ENCODE assay signal across 15 mouse cellular contexts in the genomic region with DNA sequence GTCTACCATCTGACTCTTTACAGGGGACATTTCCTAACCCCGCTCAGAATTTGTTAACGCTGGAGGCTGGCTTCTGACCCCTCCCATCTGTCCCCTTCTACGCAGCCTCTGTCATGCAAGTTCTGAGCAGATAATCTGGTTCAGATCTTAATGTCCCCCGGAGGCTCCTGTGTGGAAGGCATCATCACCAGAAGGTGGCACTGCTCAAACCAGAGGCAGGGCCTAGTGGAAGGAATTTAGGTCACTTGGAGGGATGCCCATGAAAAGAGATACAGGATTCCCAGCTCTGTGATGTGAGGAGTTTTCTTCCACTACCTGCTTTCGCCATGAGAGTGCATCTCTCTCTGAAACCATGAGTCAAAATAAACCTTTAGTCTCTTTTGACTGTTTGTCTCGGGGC.
DNase-seq lines count a peak whose midpoint lies in the region; ATAC-seq and TF ChIP-seq lines count a peak whose summit lies in the region.
"Had no signal": no experiment of that assay in that cellular context is flagged by ENCODE, and none has a peak within 500 bp of the region (broad histone marks: within the 10 kb centered on the region; RNA-seq: fewer than 3 reads in every experiment).

No protein-coding gene starts in this region.

- 68% methylated on average over 6 of the region's 6 CpGs for WGBS in forebrain, postnatal 0 days
- WGBS in forebrain, embryonic 13.5 days = 70% methylated on average over 6 of the region's 6 CpGs
- WGBS in liver, adult 2 months = 74% methylated on average over 6 of the region's 6 CpGs
- WGBS in liver, embryonic 12.5 days (ENCODE audit: insufficient replicate concordance) = 57% methylated on average over 6 of the region's 6 CpGs

- no peak overlapping the region for H3K4me3 ChIP-seq in forebrain, postnatal 0 days (ENCODE audit: low read depth, low read length)
- no peak overlapping the region for H3K4me3 ChIP-seq in forebrain, embryonic 13.5 days
- H3K4me3 ChIP-seq in liver, adult 2 months (ENCODE audit: insufficient read depth, low read depth, low read length) = no peak overlapping the region
- H3K4me3 ChIP-seq in liver, embryonic 12.5 days = no peak overlapping the region
- H3K4me3 ChIP-seq: heart, embryonic 15.5 days had no signal

- no peaks in the 10 kb centered on the region for H3K4me1 ChIP-seq in forebrain, postnatal 0 days (ENCODE audit: insufficient read depth)
- peaks cover 4% of the 10 kb centered on the region; the same call in 1 of the 2 replicates for H3K4me1 ChIP-seq in forebrain, embryonic 13.5 days
- no peaks in the 10 kb centered on the region for H3K4me1 ChIP-seq in liver, adult 2 months (ENCODE audit: control insufficient read depth, insufficient read depth, low read length)
- peaks cover 25% of the 10 kb centered on the region for H3K4me1 ChIP-seq in liver, embryonic 12.5 days
- H3K4me1 ChIP-seq: heart, embryonic 15.5 days had no signal

- no peaks in the 10 kb centered on the region for H3K79me2 ChIP-seq in liver, adult 2 months (ENCODE audit: control insufficient read depth, insufficient read depth, low read length)

- H3K36me3 ChIP-seq in forebrain, postnatal 0 days (ENCODE audit: insufficient read depth) = no peaks in the 10 kb centered on the region
- H3K36me3 ChIP-seq in forebrain, embryonic 13.5 days (ENCODE audit: poor library complexity, severe bottlenecking) = no peaks in the 10 kb centered on the region
- no peaks in the 10 kb centered on the region for H3K36me3 ChIP-seq in liver, adult 2 months (ENCODE audit: control insufficient read depth, insufficient read depth, low read length)
- no peaks in the 10 kb centered on the region for H3K36me3 ChIP-seq in liver, embryonic 12.5 days
- H3K36me3 ChIP-seq: heart, embryonic 15.5 days had no signal

- no peak overlapping the region for H3K27ac ChIP-seq in forebrain, postnatal 0 days (ENCODE audit: low read depth, low read length)
- H3K27ac ChIP-seq in forebrain, embryonic 13.5 days = no peak overlapping the region
- no peak overlapping the region for H3K27ac ChIP-seq in liver, adult 2 months (replicated peaks; ENCODE audit: insufficient read depth, low read depth, low read length)
- H3K27ac ChIP-seq in liver, embryonic 12.5 days = no peak overlapping the region
- H3K27ac ChIP-seq: heart, embryonic 15.5 days; macrophage had no signal

- no peaks in the 10 kb centered on the region for H3K9me3 ChIP-seq in forebrain, postnatal 0 days (ENCODE audit: low read length)
- no peaks in the 10 kb centered on the region for H3K9me3 ChIP-seq in forebrain, embryonic 13.5 days (replicated peaks)
- H3K9me3 ChIP-seq in liver, embryonic 12.5 days (replicated peaks) = no peaks in the 10 kb centered on the region
- H3K9me3 ChIP-seq: heart, embryonic 15.5 days had no signal

- peak; percentile 40 for TF ChIP-seq CTCF in forebrain, postnatal 0 days (IDR thresholded peaks at IDR 0.05; ENCODE audit: low read depth)
- peak; percentile 23; the same call in 1 of the 2 replicates for TF ChIP-seq CTCF in liver, adult 2 months (IDR thresholded peaks at IDR 0.05; ENCODE audit: low read depth, low read length)

- H3K9ac ChIP-seq in forebrain, postnatal 0 days = no peak overlapping the region
- H3K9ac ChIP-seq in forebrain, embryonic 13.5 days = no peak overlapping the region
- no peak overlapping the region for H3K9ac ChIP-seq in liver, adult 2 months (ENCODE audit: low read depth, low read length)
- H3K9ac ChIP-seq in liver, embryonic 12.5 days = no peak overlapping the region
- H3K9ac ChIP-seq: heart, embryonic 15.5 days had no signal

- TF ChIP-seq POLR2A in liver, adult 2 months (IDR thresholded peaks at IDR 0.05; ENCODE audit: extremely low read depth, insufficient read depth, low read length) = no peak

- H3K4me2 ChIP-seq in forebrain, postnatal 0 days (ENCODE audit: low read depth) = no peak overlapping the region
- no peak overlapping the region for H3K4me2 ChIP-seq in forebrain, embryonic 13.5 days
- H3K4me2 ChIP-seq in liver, embryonic 12.5 days = no peak overlapping the region
- H3K4me2 ChIP-seq: heart, embryonic 15.5 days; liver, embryonic 11.5 days had no signal

- no peak for ATAC-seq in forebrain, postnatal 0 days
- ATAC-seq in forebrain, embryonic 13.5 days = no peak
- ATAC-seq in liver, embryonic 12.5 days = no peak
- ATAC-seq: hindbrain, embryonic 16.5 days had no signal

- DNase-seq in forebrain, postnatal 0 days = no peak
- DNase-seq in liver, adult 2 months (ENCODE audit: extremely low read depth, low read depth, low spot score) = peak; percentile 18
- peak; percentile 66 for DNase-seq in cerebellum, adult 11-12 months
- peak; percentile 53 for DNase-seq in retina, embryonic 14.5 days (ENCODE audit: low spot score)
- DNase-seq in spleen, adult 12 weeks (ENCODE audit: low spot score) = no peak
- no peak for DNase-seq in T-cell, adult 2 months (ENCODE audit: low spot score)
- DNase-seq: adrenal gland, postnatal 10 days; kidney, postnatal 14 days; thymus, adult 2 months had no signal

- no peaks in the 10 kb centered on the region for H3K27me3 ChIP-seq in forebrain, postnatal 0 days (ENCODE audit: insufficient read depth, low read length)
- no peaks in the 10 kb centered on the region for H3K27me3 ChIP-seq in forebrain, embryonic 13.5 days
- no peaks in the 10 kb centered on the region for H3K27me3 ChIP-seq in liver, adult 2 months (ENCODE audit: control insufficient read depth, insufficient read depth, low read length)
- 0 out of 2 replicates have a peak, but pooled peaks cover 3% of the 10 kb centered on the region for H3K27me3 ChIP-seq in liver, embryonic 12.5 days (replicated peaks)

Comparison
In these comparisons a context has a peak if more than half of its experiments do, and no peak if none do; other contexts are left out.
1. DNase-seq: peak in liver, adult 2 months (single experiment), cerebellum, adult 11-12 months (single experiment) and retina, embryonic 14.5 days (single experiment); none in forebrain, postnatal 0 days (single experiment), spleen, adult 12 weeks (single experiment) and T-cell, adult 2 months (single experiment).